Mouse (Mus musculus) stomach, postnatal 0 days (tissue): Measurements from ENCODE around the gene Herpud2.

Experiments used
- CTCF ChIP-seq: IDR thresholded peaks from 2 replicates; pipeline ENCODE4 v1.5.1; 2016; ENCODE audit warnings: antibody characterized with exemption, low read depth, mild to moderate bottlenecking, moderate library complexity
- EP300 ChIP-seq: optimal IDR thresholded peaks from 2 replicates; pipeline ENCODE3; 2016; ENCODE audit warnings: antibody characterized with exemption

DNA sequence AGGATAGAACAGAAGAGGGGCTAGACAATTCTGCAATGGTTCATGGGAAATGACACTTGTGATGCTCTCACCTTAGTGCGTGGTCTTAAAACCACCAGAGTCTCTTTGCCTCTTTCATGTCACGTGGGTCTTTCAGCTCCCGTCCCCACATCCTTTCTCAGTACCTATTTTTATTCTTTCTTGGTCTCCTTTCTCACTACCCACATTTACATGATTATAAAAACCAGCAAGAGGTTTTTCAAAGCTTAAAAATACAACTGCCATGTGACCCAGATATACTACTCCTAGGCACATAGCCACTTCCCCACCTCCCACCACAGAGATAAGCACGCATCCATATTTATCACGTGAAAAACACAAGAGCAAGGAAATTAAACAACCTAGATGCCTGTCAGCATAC is 45.1 kb upstream of the Herpud2 start:
- TF ChIP-seq CTCF (no peak), EP300 (no peak)
